Mouse (Mus musculus) olfactory bulb, adult 2 months (tissue): ENCODE results near the gene Rnf10.

ENCODE experiments used
- CTCF ChIP-seq: fragments of 200-500 bp; IDR thresholded peaks from 2 replicates; pipeline ENCODE4 v1.5.1; 2012; ENCODE audit warnings: low read depth, mild to moderate bottlenecking, low read length, moderate library complexity; ENCODE audit not compliant: insufficient read depth
- POLR2A ChIP-seq: fragments of 200-500 bp; IDR thresholded peaks from 2 replicates; pipeline ENCODE4 v1.6.1; 2012; ENCODE audit warnings: mild to moderate bottlenecking, low read depth, low read length, moderate library complexity; ENCODE audit not compliant: insufficient read depth

DNA sequence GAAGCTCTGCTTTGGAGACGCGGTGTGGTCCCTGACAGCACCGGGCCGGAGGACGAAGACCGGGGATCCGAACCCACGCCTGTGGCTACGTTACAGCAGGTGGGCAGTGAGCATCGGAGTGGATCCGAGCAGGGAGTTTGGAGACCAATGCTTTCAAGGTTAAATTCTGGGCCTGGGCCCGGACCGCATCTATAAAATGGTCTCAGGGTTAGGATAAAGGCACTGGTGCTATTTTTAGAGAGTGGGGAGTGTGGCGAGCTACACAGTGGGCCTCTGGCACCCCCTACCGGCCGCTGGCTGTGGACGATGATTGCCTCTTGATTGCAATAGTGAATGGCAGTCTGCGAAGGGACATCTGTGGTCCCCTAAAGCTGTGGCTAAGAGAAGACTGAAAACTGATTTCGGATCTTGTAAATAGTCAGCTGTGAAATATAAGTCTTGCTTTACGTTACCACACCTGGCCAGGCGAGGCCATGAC, 36.9 kb downstream of the Rnf10 start, which contains the start of gene Pop5:
- TF ChIP-seq POLR2A (no peak), CTCF (peak; percentile 84)
